Mouse (Mus musculus) kidney, postnatal 0 days (tissue): ENCODE data around the gene Ctnna3. TPM values are rescaled to one million over a fixed set of nuclear protein-coding genes. Genes with fewer than 3 reads are reported as not detected.

ENCODE experiments used
- ATAC-seq: fragments of 200-750 bp; cut with Nextera tagmentation; replicated peaks from 2 replicates; pipeline ENCODE4 v1.8.0; 2017; ENCODE audit warnings: low read depth, moderate number of reproducible peaks, moderate TSS enrichment, moderate library complexity; ENCODE audit not compliant: low FRiP score
- DNase-seq: peaks from one replicate; pipeline ENCODE4 v3.0.0-alpha.2; 2016; ENCODE audit warnings: low spot score
- H3K27ac ChIP-seq: fragments of 300-500 bp; sonication (generic); 2 replicates; pipeline ENCODE4 v1.5.1; 2014; ENCODE audit warnings: mild to moderate bottlenecking
- H3K27me3 ChIP-seq: fragments of 300-500 bp; sonication (generic); 2 replicates; pipeline ENCODE4 v1.6.1; 2014; ENCODE audit warnings: low read length, mixed read lengths; ENCODE audit not compliant: insufficient read depth
- H3K36me3 ChIP-seq: fragments of 300-500 bp; sonication (generic); 2 replicates; pipeline ENCODE4 v1.6.1; 2014; ENCODE audit warnings: low read length, mixed read lengths; ENCODE audit not compliant: insufficient read depth
- H3K4me1 ChIP-seq: fragments of 300-500 bp; sonication (generic); replicated peaks from 2 replicates; pipeline ENCODE4 v1.6.1; 2014; ENCODE audit warnings: antibody characterized with exemption, low read length, mixed read lengths; ENCODE audit not compliant: insufficient read depth
- H3K4me2 ChIP-seq: fragments of 300-500 bp; sonication (generic); 2 replicates; pipeline ENCODE4 v1.6.1; 2014; ENCODE audit warnings: mild to moderate bottlenecking, low read length, moderate library complexity, mixed read lengths
- H3K4me3 ChIP-seq: fragments of 300-500 bp; sonication (generic); replicated peaks from 2 replicates; pipeline ENCODE4 v1.5.1; 2014; ENCODE audit warnings: low read depth, low read length
- H3K9ac ChIP-seq: fragments of 300-500 bp; sonication (generic); 2 replicates; pipeline ENCODE4 v1.6.1; 2014; ENCODE audit warnings: low read depth, low read length
- H3K9me3 ChIP-seq: fragments of 300-500 bp; sonication (generic); replicated peaks from 2 replicates; pipeline ENCODE4 v1.6.1; 2016; ENCODE audit warnings: low read length, inconsistent platforms, mixed read lengths
- CTCF ChIP-seq: IDR thresholded peaks from 2 replicates; pipeline ENCODE4 v1.5.1; 2016; ENCODE audit warnings: antibody characterized with exemption, low read depth, mild to moderate bottlenecking, moderate library complexity
- WGBS: fragments of 180-500 bp; shearing (Covaris S2); extraction: QIAGEN DNeasy Blood & Tissue Kit; methylation state at CpG from one replicate; pipeline ENCODE4 v1.1.7; 2014; 5-methylcytosine and 5-hydroxymethylcytosine counted together
- polyA plus RNA-seq: library from polyadenylated mRNA; unstranded; fragments of >200 nt; fragmentation: Nextera tagmentation; extraction: Ambion mirVana; gene quantifications from 2 replicates; pipeline ENCODE4 v1.2.1, GENCODE M21; 2015

Gene Ctnna3
- polyA plus RNA-seq, 1 experiment from 2014 or later = 0.32 TPM

- TF ChIP-seq CTCF = no peak
- ATAC-seq (no peak), DNase-seq (no peak)
- Histone ChIP-seq H3K4me1 (no peaks in the 10 kb centered on the region), H3K4me2 (no peak overlapping the region), H3K27me3 (no peaks in the 10 kb centered on the region), H3K4me3 (no peak overlapping the region), H3K9me3 (no peaks in the 10 kb centered on the region), H3K27ac (no peak overlapping the region), H3K9ac (no peak overlapping the region), H3K36me3 (no peaks in the 10 kb centered on the region)
- WGBS = 72% methylated on average over 5 of the region's 5 CpGs
These were observed 1053.4 kb downstream of the Ctnna3 start for GRCm38 (mm10) chr10:64483281-64483680.

- H3K27me3 ChIP-seq = no peaks in the 10 kb centered on the region
These were observed 1059.6 kb downstream of the Ctnna3 start for GRCm38 (mm10) chr10:64489471-64489870.

GRCm38 (mm10) chr10:64543647-64544046, 1113.7 kb downstream of the Ctnna3 start:
- Histone ChIP-seq H3K4me2 (no peak overlapping the region), H3K9me3 (no peaks in the 10 kb centered on the region), H3K9ac (no peak overlapping the region), H3K4me1 (no peaks in the 10 kb centered on the region), H3K27me3 (no peaks in the 10 kb centered on the region), H3K27ac (no peak overlapping the region), H3K4me3 (no peak overlapping the region), H3K36me3 (no peaks in the 10 kb centered on the region)
- DNase-seq = no peak
- 68% methylated on average over 3 of the region's 3 CpGs for WGBS
- no peak for TF ChIP-seq CTCF
- ATAC-seq = no peak

More at GRCm38 (mm10) chr10:64489471-64489870, 1059.6 kb downstream of the Ctnna3 start:
- Histone ChIP-seq H3K4me3 (no peak overlapping the region), H3K27ac (no peak overlapping the region), H3K36me3 (no peaks in the 10 kb centered on the region), H3K4me2 (no peak overlapping the region), H3K9me3 (no peaks in the 10 kb centered on the region), H3K4me1 (no peaks in the 10 kb centered on the region), H3K9ac (no peak overlapping the region)
- no peak for DNase-seq
- no peak for TF ChIP-seq CTCF
- ATAC-seq = no peak

- TF ChIP-seq CTCF = no peak
- no peaks in the 10 kb centered on the region for H3K36me3 ChIP-seq
- no peaks in the 10 kb centered on the region for H3K9me3 ChIP-seq
- no peak overlapping the region for H3K4me2 ChIP-seq
- 58% methylated on average over 2 of the region's 2 CpGs for WGBS
- no peak overlapping the region for H3K27ac ChIP-seq
- no peak overlapping the region for H3K9ac ChIP-seq
- H3K4me3 ChIP-seq = no peak overlapping the region
- H3K27me3 ChIP-seq = no peaks in the 10 kb centered on the region
- ATAC-seq = no peak
- H3K4me1 ChIP-seq = no peaks in the 10 kb centered on the region
- DNase-seq = no peak
These were observed 1114.5 kb downstream of the Ctnna3 start for GRCm38 (mm10) chr10:64544389-64544788.

DNA sequence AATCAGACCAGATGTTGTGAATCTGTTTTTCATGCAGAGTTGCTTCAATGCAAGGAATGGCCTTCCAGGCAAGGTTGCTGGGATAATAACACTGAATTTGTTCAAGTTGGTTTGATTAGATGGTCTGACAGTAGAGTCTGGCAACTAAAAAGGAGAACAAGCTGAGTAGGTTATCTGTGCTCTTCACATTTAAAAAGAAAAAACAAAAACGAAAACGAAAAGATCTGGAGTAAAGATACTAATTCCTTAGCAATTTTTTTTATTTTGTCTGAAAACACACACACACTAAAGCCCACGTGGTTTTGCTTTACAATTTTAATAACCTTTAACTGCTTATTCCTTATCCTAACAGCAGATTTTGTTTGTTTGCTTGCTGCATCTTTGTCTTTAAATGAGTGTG, 1141.4 kb downstream of the Ctnna3 start:
- Histone ChIP-seq H3K36me3 (no peaks in the 10 kb centered on the region), H3K4me1 (no peaks in the 10 kb centered on the region), H3K4me3 (no peak overlapping the region), H3K4me2 (no peak overlapping the region), H3K9me3 (no peaks in the 10 kb centered on the region), H3K9ac (no peak overlapping the region), H3K27me3 (no peaks in the 10 kb centered on the region), H3K27ac (no peak overlapping the region)
- ATAC-seq = no peak
- WGBS = 77% methylated on average over 3 of the region's 3 CpGs
- TF ChIP-seq CTCF = no peak
- no peak for DNase-seq

GRCm38 (mm10) chr10:64588116-64588515, 1158.2 kb downstream of the Ctnna3 start:
- Histone ChIP-seq H3K27ac (no peak overlapping the region), H3K9ac (no peak overlapping the region), H3K4me1 (no peaks in the 10 kb centered on the region), H3K4me2 (no peak overlapping the region), H3K4me3 (no peak overlapping the region), H3K27me3 (no peaks in the 10 kb centered on the region), H3K36me3 (no peaks in the 10 kb centered on the region), H3K9me3 (no peaks in the 10 kb centered on the region)
- DNase-seq (no peak), ATAC-seq (no peak)
- TF ChIP-seq CTCF = no peak
- 70% methylated on average over 2 of the region's 2 CpGs for WGBS

DNA sequence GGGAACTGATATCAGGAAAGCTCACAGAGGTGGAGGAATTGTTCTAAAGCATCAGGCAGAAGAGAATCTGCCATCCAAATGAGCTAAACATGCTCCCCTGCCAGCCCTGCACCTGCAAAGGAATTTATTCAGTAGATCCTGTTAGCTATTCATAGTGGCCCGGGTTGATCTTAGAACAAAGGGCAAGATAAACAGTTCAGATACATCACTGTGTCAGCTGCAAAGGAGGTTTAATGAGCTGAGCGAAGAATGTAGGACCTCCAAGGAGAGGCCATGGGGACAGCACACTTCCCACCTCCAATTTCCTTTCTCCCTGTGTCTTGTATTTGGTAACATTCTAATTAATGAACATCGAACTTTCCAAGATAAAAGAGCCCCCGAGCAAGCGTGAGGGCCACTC, 1206.9 kb downstream of the Ctnna3 start:
- H3K4me2 ChIP-seq = no peak overlapping the region

More for the DNA sequence above, 1206.9 kb downstream of the Ctnna3 start:
- Histone ChIP-seq H3K27ac (no peak overlapping the region), H3K4me3 (no peak overlapping the region), H3K36me3 (no peaks in the 10 kb centered on the region), H3K9ac (no peak overlapping the region), H3K4me1 (no peaks in the 10 kb centered on the region), H3K27me3 (no peaks in the 10 kb centered on the region), H3K9me3 (no peaks in the 10 kb centered on the region)
- WGBS = 42% methylated on average over 5 of the region's 5 CpGs
- TF ChIP-seq CTCF = no peak
- ATAC-seq (no peak), DNase-seq (no peak)
